Mouse (Mus musculus) MEL (cell line): Measurements from ENCODE around the gene Nos3. TPM values are rescaled to one million over a fixed set of nuclear protein-coding genes. Genes with fewer than 3 reads are reported as not detected.
A peak's percentile ranks its signal among the peaks of the same experiment; 100 is the strongest.

ENCODE experiments used
- DNase-seq: peaks from one replicate; pipeline ENCODE4 v3.0.0; 2011; ENCODE audit warnings: low read depth, low spot score
- H3K27ac ChIP-seq: 2 replicates; pipeline ENCODE4 v1.5.1; 2012; ENCODE audit warnings: low read depth, mild to moderate bottlenecking, control low read depth, low read length, moderate library complexity; ENCODE audit not compliant: control insufficient read depth
- H3K27me3 ChIP-seq, 2 experiments: fragments of 150-350 bp in 1 of 2; sonication (generic) in 1 of 2; 2 replicates each; pipeline ENCODE4 v1.6.1; 2012; ENCODE audit warnings: low read length in 2 of 2, mild to moderate bottlenecking in 2 of 2, improper control_type of control experiment in 1 of 2, moderate library complexity in 1 of 2; ENCODE audit not compliant: insufficient read depth in 2 of 2, control insufficient read depth in 1 of 2
- H3K36me3 ChIP-seq, 2 experiments: 2 replicates each; pipeline ENCODE4 v1.6.1; 2012 to 2014; ENCODE audit warnings: low read length in 2 of 2, improper control_type of control experiment in 1 of 2, inconsistent platforms in 1 of 2, mild to moderate bottlenecking in 1 of 2; ENCODE audit not compliant: insufficient read depth in 2 of 2, control insufficient read depth in 1 of 2
- H3K4me1 ChIP-seq, 2 experiments: fragments of 150-350 bp in 1 of 2; sonication (generic) in 1 of 2; 2 replicates each; pipeline ENCODE4 v1.6.1; 2012; ENCODE audit warnings: low read length in 2 of 2, improper control_type of control experiment in 1 of 2, mild to moderate bottlenecking in 1 of 2; ENCODE audit not compliant: insufficient read depth in 2 of 2, control insufficient read depth in 1 of 2
- H3K4me3 ChIP-seq, 2 experiments: fragments of 150-350 bp in 1 of 2; sonication (generic) in 1 of 2; 2 replicates each; pipeline ENCODE4 v1.5.1; 2012; ENCODE audit warnings: low read depth in 2 of 2, low read length in 2 of 2, mild to moderate bottlenecking in 2 of 2, moderate library complexity in 2 of 2, control low read depth in 1 of 2, improper control_type of control experiment in 1 of 2; ENCODE audit not compliant: control insufficient read depth in 1 of 2, insufficient read depth in 1 of 2
- H3K79me2 ChIP-seq: 2 replicates; pipeline ENCODE4 v1.6.1; 2012; ENCODE audit warnings: mild to moderate bottlenecking, low read length, moderate library complexity; ENCODE audit not compliant: control insufficient read depth, poor library complexity, insufficient read depth
- H3K9ac ChIP-seq: 2 replicates; pipeline ENCODE4 v1.6.1; 2012; ENCODE audit warnings: low read depth, mild to moderate bottlenecking, control low read depth, low read length, moderate library complexity; ENCODE audit not compliant: control insufficient read depth, poor library complexity, severe bottlenecking
- H3K9me3 ChIP-seq: fragments of 150-350 bp; sonication (generic); replicated peaks from 2 replicates; pipeline ENCODE4 v1.6.1; 2012; ENCODE audit warnings: mild to moderate bottlenecking, low read length, improper control_type of control experiment, moderate library complexity; ENCODE audit not compliant: insufficient read depth
- BHLHE40 ChIP-seq: IDR thresholded peaks from 2 replicates; pipeline ENCODE4 v1.6.1; 2012; ENCODE audit warnings: low read depth, mild to moderate bottlenecking, inconsistent platforms, low read length, improper control_type of control experiment, borderline replicate concordance
- CHD1 ChIP-seq: IDR thresholded peaks from 2 replicates; pipeline ENCODE4 v1.6.1; 2012; ENCODE audit warnings: low read depth, mild to moderate bottlenecking, inconsistent platforms, low read length, improper control_type of control experiment
- CHD2 ChIP-seq: IDR thresholded peaks from 2 replicates; pipeline ENCODE4 v1.6.1; 2011; ENCODE audit warnings: low read length, improper control_type of control experiment
- CTCF ChIP-seq, 3 experiments: IDR thresholded peaks in 2 of 3; conservative IDR thresholded peaks in 1 of 3; 2 replicates each; pipeline ENCODE4 v1.5.1; 2011 to 2012; ENCODE audit warnings: low read length in 3 of 3, low read depth in 2 of 3, mild to moderate bottlenecking in 2 of 3, improper control_type of control experiment in 1 of 3, inconsistent platforms in 1 of 3, mixed read lengths in 1 of 3, moderate library complexity in 1 of 3; ENCODE audit not compliant: control insufficient read depth in 1 of 3, insufficient read depth in 1 of 3, poor library complexity in 1 of 3, severe bottlenecking in 1 of 3
- E2F4 ChIP-seq: IDR thresholded peaks from 2 replicates; pipeline ENCODE4 v1.6.1; 2011; ENCODE audit warnings: low read depth, low read length, improper control_type of control experiment, borderline replicate concordance
- ELF1 ChIP-seq: IDR thresholded peaks from 2 replicates; pipeline ENCODE4 v1.6.1; 2014; ENCODE audit warnings: low read depth, mild to moderate bottlenecking, inconsistent platforms, low read length, improper control_type of control experiment, moderate library complexity
- EP300 ChIP-seq, 2 experiments: IDR thresholded peaks; 2 replicates each; pipeline ENCODE4 v1.6.1; 2011; ENCODE audit warnings: improper control_type of control experiment in 2 of 2, low read length in 2 of 2, low read depth in 1 of 2, mild to moderate bottlenecking in 1 of 2
- ETS1 ChIP-seq: IDR thresholded peaks from 2 replicates; pipeline ENCODE4 v1.6.1; 2012; ENCODE audit warnings: low read depth, mild to moderate bottlenecking, inconsistent platforms, low read length, improper control_type of control experiment, moderate library complexity
- GATA1 ChIP-seq: IDR thresholded peaks from 2 replicates; pipeline ENCODE4 v1.6.1; 2011; ENCODE audit warnings: low read depth, low read length, improper control_type of control experiment
- JUND ChIP-seq: IDR thresholded peaks from 2 replicates; pipeline ENCODE4 v1.6.1; 2011; ENCODE audit warnings: low read depth, mild to moderate bottlenecking, improper control_type of control experiment, low read length
- MAFK ChIP-seq: IDR thresholded peaks from 2 replicates; pipeline ENCODE4 v1.6.1; 2011; ENCODE audit warnings: low read depth, mild to moderate bottlenecking, low read length, improper control_type of control experiment, borderline replicate concordance
- MAZ ChIP-seq: IDR thresholded peaks from 2 replicates; pipeline ENCODE4 v1.6.1; 2012; ENCODE audit warnings: low read depth, mild to moderate bottlenecking, inconsistent platforms, low read length, improper control_type of control experiment
- MEF2A ChIP-seq: IDR thresholded peaks from 2 replicates; pipeline ENCODE4 v1.6.1; 2014; ENCODE audit warnings: low read depth, mild to moderate bottlenecking, inconsistent platforms, low read length, improper control_type of control experiment; ENCODE audit not compliant: poor library complexity, insufficient replicate concordance, severe bottlenecking; ENCODE audit errors: extremely low read depth
- MYB ChIP-seq: IDR thresholded peaks from 2 replicates; pipeline ENCODE4 v1.6.1; 2011; ENCODE audit warnings: mild to moderate bottlenecking, low read depth, low read length, improper control_type of control experiment
- MYC ChIP-seq: IDR thresholded peaks from 2 replicates; pipeline ENCODE4 v1.6.1; 2011; ENCODE audit warnings: low read depth, mild to moderate bottlenecking, low read length, improper control_type of control experiment, moderate library complexity
- NELFE ChIP-seq: IDR thresholded peaks from 2 replicates; pipeline ENCODE4 v1.6.1; 2011; ENCODE audit warnings: low read depth, low read length, improper control_type of control experiment
- NRF1 ChIP-seq: IDR thresholded peaks from 2 replicates; pipeline ENCODE4 v1.6.1; 2014; ENCODE audit warnings: low read depth, mild to moderate bottlenecking, inconsistent platforms, low read length, improper control_type of control experiment, moderate library complexity; ENCODE audit not compliant: poor library complexity, insufficient read depth, severe bottlenecking
- POLR2A ChIP-seq, 2 experiments: IDR thresholded peaks; 2 replicates each; pipeline ENCODE4 v1.6.1; 2011 to 2012; ENCODE audit warnings: low read length in 2 of 2, mild to moderate bottlenecking in 2 of 2, control low read depth in 1 of 2, improper control_type of control experiment in 1 of 2, low read depth in 1 of 2, moderate library complexity in 1 of 2; ENCODE audit not compliant: control insufficient read depth in 1 of 2, insufficient read depth in 1 of 2, poor library complexity in 1 of 2
- POLR2AphosphoS5 ChIP-seq: IDR thresholded peaks from 2 replicates; pipeline ENCODE4 v1.6.1; 2012; ENCODE audit warnings: low read depth, borderline replicate concordance, mild to moderate bottlenecking, inconsistent platforms, low read length, moderate library complexity, mixed read lengths
- RCOR1 ChIP-seq: IDR thresholded peaks from 2 replicates; pipeline ENCODE4 v1.6.1; 2012; ENCODE audit warnings: low read depth, mild to moderate bottlenecking, inconsistent platforms, low read length, improper control_type of control experiment
- TBP ChIP-seq: IDR thresholded peaks from 2 replicates; pipeline ENCODE4 v1.8.0; 2011; ENCODE audit warnings: low read depth, low read length, improper control_type of control experiment
- UBTF ChIP-seq: IDR thresholded peaks from 2 replicates; pipeline ENCODE4 v1.6.1; 2012; ENCODE audit warnings: low read depth, mild to moderate bottlenecking, inconsistent platforms, low read length, improper control_type of control experiment, moderate library complexity, borderline replicate concordance; ENCODE audit not compliant: insufficient read depth
- USF1 ChIP-seq: IDR thresholded peaks from 2 replicates; pipeline ENCODE4 v1.6.1; 2014; ENCODE audit warnings: low read depth, mild to moderate bottlenecking, inconsistent platforms, low read length, improper control_type of control experiment, moderate library complexity
- USF2 ChIP-seq, 2 experiments: IDR thresholded peaks; 2 replicates each; pipeline ENCODE4 v1.6.1; 2011 to 2012; ENCODE audit warnings: improper control_type of control experiment in 2 of 2, low read length in 2 of 2, borderline replicate concordance in 1 of 2, inconsistent platforms in 1 of 2, low read depth in 1 of 2, mild to moderate bottlenecking in 1 of 2; ENCODE audit not compliant: insufficient read depth in 1 of 2
- ZC3H11A ChIP-seq: IDR thresholded peaks from 2 replicates; pipeline ENCODE4 v1.6.1; 2012; ENCODE audit warnings: low read depth, mild to moderate bottlenecking, inconsistent platforms, low read length, improper control_type of control experiment
- ZKSCAN1 ChIP-seq: IDR thresholded peaks from 2 replicates; pipeline ENCODE4 v1.6.1; 2012; ENCODE audit warnings: low read depth, mild to moderate bottlenecking, inconsistent platforms, low read length, improper control_type of control experiment, moderate library complexity
- ZNF384 ChIP-seq: IDR thresholded peaks from 2 replicates; pipeline ENCODE4 v1.6.1; 2012; ENCODE audit warnings: low read depth, mild to moderate bottlenecking, inconsistent platforms, low read length, improper control_type of control experiment
- polyA plus RNA-seq, 2 experiments: library from polyadenylated mRNA; stranded (reverse) in 1 of 2; unstranded in 1 of 2; fragments of >175 nt in 1 of 2; fragments of >200 nt in 1 of 2; gene quantifications; 2 replicates each; pipeline versions ENCODE4 v1.2.1 to v1.2.4; 2012; ENCODE audit warnings: low replicate concordance in 2 of 2, low read depth in 1 of 2; ENCODE audit not compliant: insufficient read length in 2 of 2, insufficient read depth in 1 of 2, missing spikeins in 1 of 2
- total RNA-seq: library from RNA; depleted of rRNA; stranded (reverse); fragments of 300-350 nt; gene quantifications from 2 replicates; pipeline ENCODE4 v1.2.3, GENCODE M21; 2012

Gene Nos3
- total and polyA plus RNA-seq, 3 experiments = 3.9 to 6.2 TPM; not detected in 1

DNA sequence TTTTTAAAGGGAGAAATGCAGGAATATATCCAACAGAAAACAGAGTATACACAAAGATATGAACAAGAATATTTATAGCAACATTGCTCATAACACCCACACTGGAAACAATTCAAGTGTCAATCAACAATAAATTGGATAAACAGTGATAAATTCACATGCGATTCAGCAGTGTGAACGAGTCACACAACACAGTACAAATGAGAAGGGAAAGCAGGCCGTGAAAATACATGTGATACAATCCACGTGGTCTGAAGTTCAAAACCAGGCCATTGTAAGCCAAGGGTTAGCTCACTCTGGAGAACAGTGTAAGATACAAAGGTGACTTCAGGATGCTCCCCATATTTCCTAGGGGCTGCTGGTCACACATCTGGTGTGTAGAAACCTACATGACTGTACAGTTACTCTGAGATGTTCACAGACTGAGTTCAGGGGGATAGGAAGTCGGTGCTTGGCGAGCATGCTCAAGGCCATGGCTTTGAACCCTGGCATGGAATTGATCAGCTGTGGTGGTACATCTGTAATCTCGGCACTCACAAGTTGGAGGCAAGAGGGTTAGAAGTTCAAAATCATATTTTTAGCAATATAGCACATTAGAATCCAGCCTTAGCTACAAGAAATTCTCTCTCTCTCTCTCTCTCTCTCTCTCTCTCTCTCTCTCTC lies 10.2 kb downstream of the Nos3 start:
- H3K9me3 ChIP-seq = no peaks in the 10 kb centered on the region
- peak; percentile 36 for DNase-seq
- no peaks in the 10 kb centered on the region for H3K79me2 ChIP-seq
- H3K9ac ChIP-seq = no peak overlapping the region
- H3K27ac ChIP-seq = no peak overlapping the region
- H3K4me3 ChIP-seq = no peak overlapping the region
- peaks cover 8 to 30% of the 10 kb centered on the region in 2 experiments for H3K4me1 ChIP-seq
- peaks cover 0 to 19% of the 10 kb centered on the region in 2 experiments; a peak in 2 of 4 replicates for H3K36me3 ChIP-seq
- no peak for TF ChIP-seq MAFK
- no peak for TF ChIP-seq ZNF384
- TF ChIP-seq MEF2A = no peak
- no peak for TF ChIP-seq POLR2A (IDR thresholded peaks at IDR 0.05; ENCODE audit: control insufficient read depth in 1 of 2, insufficient read depth in 1 of 2, low read depth in 1 of 2, low read length in 2 of 2, poor library complexity in 1 of 2)
- no peak for TF ChIP-seq MYC
- no peak for TF ChIP-seq CHD1
- peak; percentile 59 for TF ChIP-seq RCOR1
- TF ChIP-seq ETS1 = peak; percentile 32; the same call in 1 of the 2 replicates
- TF ChIP-seq NRF1 = peak; percentile 51; the same call in 1 of the 2 replicates
- no peak for TF ChIP-seq ZC3H11A
- no peak for TF ChIP-seq CTCF (IDR thresholded peaks at IDR 0.05 in 2 of 3, conservative IDR thresholded peaks at IDR 0.05 in 1 of 3; ENCODE audit: control insufficient read depth in 1 of 3, insufficient read depth in 1 of 3, low read depth in 2 of 3, low read length in 3 of 3, poor library complexity in 1 of 3, severe bottlenecking in 1 of 3)
- TF ChIP-seq BHLHE40 = no peak
- TF ChIP-seq POLR2AphosphoS5 = no peak
- TF ChIP-seq NELFE = no peak
- TF ChIP-seq UBTF = no peak
- no peak for TF ChIP-seq ZKSCAN1
- TF ChIP-seq USF2 (IDR thresholded peaks at IDR 0.05; ENCODE audit: borderline replicate concordance in 1 of 2, insufficient read depth in 1 of 2, low read depth in 1 of 2, low read length in 2 of 2) = no peak
- 0 out of 2 replicates have a peak, but pooled peaks have one; percentile 35 for TF ChIP-seq JUND
- 0 out of 4 replicates have a peak, but pooled peaks of 1 of the 2 experiments have one; percentile 3 for TF ChIP-seq EP300 (IDR thresholded peaks at IDR 0.05; ENCODE audit: low read depth in 1 of 2, low read length in 2 of 2)
- no peak for TF ChIP-seq GATA1
- TF ChIP-seq E2F4 = no peak
- no peak for TF ChIP-seq USF1
- no peak for TF ChIP-seq ELF1
- no peak for TF ChIP-seq MYB
- TF ChIP-seq CHD2 = no peak
- no peak for TF ChIP-seq MAZ
- TF ChIP-seq TBP = no peak
- no peaks in the 10 kb centered on the region for H3K27me3 ChIP-seq
